Mouse (Mus musculus) MEL (cell line): ENCODE data around the gene Hcfc1.

Source experiments
- CTCF ChIP-seq, 3 experiments: IDR thresholded peaks in 2 of 3; conservative IDR thresholded peaks in 1 of 3; 2 replicates each; pipeline ENCODE4 v1.5.1; 2011 to 2012; ENCODE audit warnings: low read length in 3 of 3, low read depth in 2 of 3, mild to moderate bottlenecking in 2 of 3, improper control_type of control experiment in 1 of 3, inconsistent platforms in 1 of 3, mixed read lengths in 1 of 3, moderate library complexity in 1 of 3; ENCODE audit not compliant: control insufficient read depth in 1 of 3, insufficient read depth in 1 of 3, poor library complexity in 1 of 3, severe bottlenecking in 1 of 3
- EP300 ChIP-seq, 2 experiments: IDR thresholded peaks; 2 replicates each; pipeline ENCODE4 v1.6.1; 2011; ENCODE audit warnings: improper control_type of control experiment in 2 of 2, low read length in 2 of 2, low read depth in 1 of 2, mild to moderate bottlenecking in 1 of 2
- HCFC1 ChIP-seq: IDR thresholded peaks from 2 replicates; pipeline ENCODE4 v1.6.1; 2012; ENCODE audit warnings: low read depth, mild to moderate bottlenecking, inconsistent platforms, low read length, improper control_type of control experiment, moderate library complexity
- POLR2A ChIP-seq, 2 experiments: IDR thresholded peaks; 2 replicates each; pipeline ENCODE4 v1.6.1; 2011 to 2012; ENCODE audit warnings: low read length in 2 of 2, mild to moderate bottlenecking in 2 of 2, control low read depth in 1 of 2, improper control_type of control experiment in 1 of 2, low read depth in 1 of 2, moderate library complexity in 1 of 2; ENCODE audit not compliant: control insufficient read depth in 1 of 2, insufficient read depth in 1 of 2, poor library complexity in 1 of 2
- USF2 ChIP-seq, 2 experiments: IDR thresholded peaks; 2 replicates each; pipeline ENCODE4 v1.6.1; 2011 to 2012; ENCODE audit warnings: improper control_type of control experiment in 2 of 2, low read length in 2 of 2, borderline replicate concordance in 1 of 2, inconsistent platforms in 1 of 2, low read depth in 1 of 2, mild to moderate bottlenecking in 1 of 2; ENCODE audit not compliant: insufficient read depth in 1 of 2

- TF ChIP-seq CTCF (IDR thresholded peaks at IDR 0.05 in 2 of 3, conservative IDR thresholded peaks at IDR 0.05 in 1 of 3; ENCODE audit: control insufficient read depth in 1 of 3, insufficient read depth in 1 of 3, low read depth in 2 of 3, low read length in 3 of 3, poor library complexity in 1 of 3, severe bottlenecking in 1 of 3): no peak
- no peak for TF ChIP-seq HCFC1
- TF ChIP-seq POLR2A (IDR thresholded peaks at IDR 0.05; ENCODE audit: control insufficient read depth in 1 of 2, insufficient read depth in 1 of 2, low read depth in 1 of 2, low read length in 2 of 2, poor library complexity in 1 of 2): no peak
- TF ChIP-seq EP300 (IDR thresholded peaks at IDR 0.05; ENCODE audit: low read depth in 1 of 2, low read length in 2 of 2): no peak
- TF ChIP-seq USF2 (IDR thresholded peaks at IDR 0.05; ENCODE audit: borderline replicate concordance in 1 of 2, insufficient read depth in 1 of 2, low read depth in 1 of 2, low read length in 2 of 2): no peak
These were observed 48.4 kb upstream of the Hcfc1 start for GRCm38 (mm10) chrX:74014597-74014996.
